ENCODE assay signal across 24 mouse cellular contexts in the genomic region with DNA sequence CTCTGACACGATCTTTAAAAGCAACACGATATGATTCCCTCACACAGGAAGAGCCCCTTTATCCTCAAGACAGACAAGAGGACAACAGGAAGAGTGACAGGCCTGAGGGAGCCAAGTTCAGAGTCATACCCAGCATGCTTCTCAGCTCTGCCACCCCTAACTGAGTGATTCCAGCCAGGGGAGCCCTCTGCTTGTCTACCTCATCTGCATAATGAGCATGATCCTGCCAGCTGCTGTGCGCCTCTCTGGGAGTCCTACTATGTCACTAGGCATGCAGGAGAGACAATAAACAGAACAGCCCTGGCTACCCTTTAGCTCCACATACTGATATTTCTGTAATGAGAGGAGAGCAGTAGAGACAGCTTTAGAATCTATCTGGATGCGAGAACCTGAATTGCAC.
DNase-seq lines count a peak whose midpoint lies in the region; ATAC-seq and TF ChIP-seq lines count a peak whose summit lies in the region.
"Had no signal": no experiment of that assay in that cellular context is flagged by ENCODE, and none has a peak within 500 bp of the region (broad histone marks: within the 10 kb centered on the region; RNA-seq: fewer than 3 reads in every experiment).

No protein-coding gene starts in this region.

- no peaks in the 10 kb centered on the region for H3K79me2 ChIP-seq in CH12.LX (replicated peaks; ENCODE audit: control insufficient read depth, extremely low read depth, insufficient read depth, poor library complexity, severe bottlenecking)

- WGBS in hindbrain, embryonic 12.5 days = 71% methylated on average over 4 of the region's 4 CpGs
- 56% methylated on average over 4 of the region's 4 CpGs for WGBS in hindbrain, embryonic 16.5 days
- 78% methylated on average over 4 of the region's 4 CpGs for WGBS in midbrain, embryonic 12.5 days
- 89% methylated on average over 4 of the region's 4 CpGs for WGBS in midbrain, embryonic 10.5 days
- 65% methylated on average over 4 of the region's 4 CpGs for WGBS in neural tube, embryonic 13.5 days
- WGBS in kidney, adult 2 months = 86% methylated on average over 4 of the region's 4 CpGs

- H3K4me2 ChIP-seq in hindbrain, embryonic 12.5 days (replicated peaks) = no peak overlapping the region
- H3K4me2 ChIP-seq in hindbrain, embryonic 16.5 days (ENCODE audit: low read length) = no peak overlapping the region
- no peak overlapping the region for H3K4me2 ChIP-seq in midbrain, embryonic 12.5 days (replicated peaks)
- no peak overlapping the region for H3K4me2 ChIP-seq in neural tube, embryonic 13.5 days
- H3K4me2 ChIP-seq in CH12.LX (ENCODE audit: insufficient read depth, low read depth, poor library complexity, severe bottlenecking) = peak overlapping the region; percentile 72; the same call in 1 of the 2 replicates
- H3K4me2 ChIP-seq: forebrain, embryonic 13.5 days; heart, embryonic 11.5 days; hindbrain, embryonic 15.5 days had no signal

- DNase-seq in midbrain, embryonic 10.5 days (ENCODE audit: low spot score) = no peak
- no peak for DNase-seq in neural tube, embryonic 10.5 days (ENCODE audit: extremely low spot score, low spot score)
- peak; percentile 52 for DNase-seq in CH12.LX (ENCODE audit: extremely low read depth)
- DNase-seq in kidney, adult 2 months = no peak
- DNase-seq: adrenal gland, adult 8-10 months; adrenal gland, postnatal 25 days; B cell, adult 2 months; cerebellum, adult 18-20 months; cerebellum, adult 9-10 months; cerebellum, postnatal 14 days; gastrocnemius, postnatal 10 days; gastrocnemius, postnatal 36 days had no signal

- ATAC-seq in hindbrain, embryonic 12.5 days (ENCODE audit: low FRiP score) = peak; percentile 54; the same call in 1 of the 2 replicates
- ATAC-seq in hindbrain, embryonic 16.5 days = no peak
- ATAC-seq in midbrain, embryonic 12.5 days (ENCODE audit: low FRiP score, low read depth) = peak; percentile 62; the same call in 1 of the 2 replicates
- peak; percentile 47; the same call in 1 of the 2 replicates for ATAC-seq in neural tube, embryonic 13.5 days (ENCODE audit: low read depth)
- ATAC-seq: activated CD4-positive, CD25-positive, alpha-beta regulatory T cell, adult 4 months; forebrain, embryonic 13.5 days; forebrain, embryonic 16.5 days; inflammation-experienced regulatory T-cells, adult 6 months had no signal

- H3K4me1 ChIP-seq in hindbrain, embryonic 12.5 days = 0 out of 2 replicates have a peak, but pooled peaks cover 3% of the 10 kb centered on the region
- H3K4me1 ChIP-seq in hindbrain, embryonic 16.5 days (ENCODE audit: control insufficient read depth, insufficient read depth, low read depth, low read length) = no peaks in the 10 kb centered on the region
- H3K4me1 ChIP-seq in midbrain, embryonic 12.5 days = no peaks in the 10 kb centered on the region
- no peaks in the 10 kb centered on the region; the same call in 1 of the 2 replicates for H3K4me1 ChIP-seq in midbrain, embryonic 10.5 days
- peaks cover 5% of the 10 kb centered on the region for H3K4me1 ChIP-seq in neural tube, embryonic 13.5 days (replicated peaks)
- H3K4me1 ChIP-seq in CH12.LX (ENCODE audit: control insufficient read depth in 1 of 2, insufficient read depth in 2 of 2) = peaks cover 22 to 53% of the 10 kb centered on the region in 2 experiments
- H3K4me1 ChIP-seq in kidney, adult 2 months (ENCODE audit: control insufficient read depth, insufficient read depth, low read length) = no peaks in the 10 kb centered on the region
- H3K4me1 ChIP-seq: forebrain, embryonic 10.5 days; hindbrain, embryonic 15.5 days had no signal

- no peak overlapping the region for H3K9ac ChIP-seq in hindbrain, embryonic 12.5 days
- H3K9ac ChIP-seq in hindbrain, embryonic 16.5 days (ENCODE audit: low read depth, low read length) = no peak overlapping the region
- no peak overlapping the region for H3K9ac ChIP-seq in midbrain, embryonic 12.5 days (replicated peaks)
- H3K9ac ChIP-seq in neural tube, embryonic 13.5 days = no peak overlapping the region
- H3K9ac ChIP-seq in CH12.LX (ENCODE audit: insufficient read depth, low read depth) = peak overlapping the region; percentile 13; the same call in 1 of the 2 replicates
- H3K9ac ChIP-seq: forebrain, embryonic 13.5 days; hindbrain, embryonic 15.5 days had no signal

- no peaks in the 10 kb centered on the region for H3K36me3 ChIP-seq in hindbrain, embryonic 12.5 days
- H3K36me3 ChIP-seq in hindbrain, embryonic 16.5 days (ENCODE audit: control insufficient read depth, insufficient read depth, low read length) = no peaks in the 10 kb centered on the region
- H3K36me3 ChIP-seq in midbrain, embryonic 12.5 days = no peaks in the 10 kb centered on the region
- no peaks in the 10 kb centered on the region for H3K36me3 ChIP-seq in midbrain, embryonic 10.5 days
- no peaks in the 10 kb centered on the region for H3K36me3 ChIP-seq in neural tube, embryonic 13.5 days
- peaks cover 18 to 60% of the 10 kb centered on the region in 2 experiments for H3K36me3 ChIP-seq in CH12.LX (replicated peaks in 1 of 2; ENCODE audit: control insufficient read depth in 1 of 2, insufficient read depth in 1 of 2, low read length in 1 of 2)
- H3K36me3 ChIP-seq in kidney, adult 2 months (ENCODE audit: control insufficient read depth, insufficient read depth, low read length) = no peaks in the 10 kb centered on the region; the same call in 1 of the 2 replicates
- H3K36me3 ChIP-seq: forebrain, embryonic 10.5 days; hindbrain, embryonic 10.5 days had no signal

- H3K27ac ChIP-seq in hindbrain, embryonic 12.5 days = no peak overlapping the region
- H3K27ac ChIP-seq in hindbrain, embryonic 16.5 days (ENCODE audit: low read depth, low read length) = no peak overlapping the region
- no peak overlapping the region for H3K27ac ChIP-seq in midbrain, embryonic 12.5 days (replicated peaks)
- no peak overlapping the region for H3K27ac ChIP-seq in midbrain, embryonic 10.5 days (replicated peaks)
- H3K27ac ChIP-seq in neural tube, embryonic 13.5 days (replicated peaks) = no peak overlapping the region
- peak overlapping the region; percentile 98 for H3K27ac ChIP-seq in CH12.LX (ENCODE audit: insufficient read depth, low read depth)
- no peak overlapping the region for H3K27ac ChIP-seq in kidney, adult 2 months (ENCODE audit: insufficient read depth, low read depth, low read length)
- H3K27ac ChIP-seq: forebrain, embryonic 10.5 days; forebrain, embryonic 13.5 days; hindbrain, embryonic 10.5 days; hindbrain, embryonic 15.5 days had no signal

- TF ChIP-seq EP300 in CH12.LX (IDR thresholded peaks at IDR 0.05; ENCODE audit: low read length) = no peak

- no peak for TF ChIP-seq RAD21 in CH12.LX (IDR thresholded peaks at IDR 0.05; ENCODE audit: low read depth, low read length)

- no peaks in the 10 kb centered on the region for H3K27me3 ChIP-seq in hindbrain, embryonic 12.5 days
- no peaks in the 10 kb centered on the region for H3K27me3 ChIP-seq in hindbrain, embryonic 16.5 days (replicated peaks; ENCODE audit: control insufficient read depth, insufficient read depth, low read length)
- H3K27me3 ChIP-seq in midbrain, embryonic 12.5 days = no peaks in the 10 kb centered on the region
- H3K27me3 ChIP-seq in midbrain, embryonic 10.5 days (ENCODE audit: low read depth, poor library complexity, severe bottlenecking) = no peaks in the 10 kb centered on the region
- no peaks in the 10 kb centered on the region for H3K27me3 ChIP-seq in neural tube, embryonic 13.5 days
- no peaks in the 10 kb centered on the region for H3K27me3 ChIP-seq in CH12.LX (replicated peaks)
- H3K27me3 ChIP-seq in kidney, adult 2 months (replicated peaks; ENCODE audit: control insufficient read depth, insufficient read depth, low read length) = no peaks in the 10 kb centered on the region
- H3K27me3 ChIP-seq: forebrain, embryonic 13.5 days; hindbrain, embryonic 15.5 days had no signal

- no peaks in the 10 kb centered on the region for H3K9me3 ChIP-seq in hindbrain, embryonic 12.5 days (replicated peaks)
- H3K9me3 ChIP-seq in hindbrain, embryonic 16.5 days (ENCODE audit: control insufficient read depth, low read length) = no peaks in the 10 kb centered on the region
- H3K9me3 ChIP-seq in midbrain, embryonic 12.5 days = no peaks in the 10 kb centered on the region
- H3K9me3 ChIP-seq in midbrain, embryonic 10.5 days (replicated peaks) = no peaks in the 10 kb centered on the region
- no peaks in the 10 kb centered on the region for H3K9me3 ChIP-seq in neural tube, embryonic 13.5 days
- no peaks in the 10 kb centered on the region for H3K9me3 ChIP-seq in CH12.LX (replicated peaks; ENCODE audit: low read length)
- H3K9me3 ChIP-seq: forebrain, embryonic 10.5 days; forebrain, embryonic 13.5 days; hindbrain, embryonic 10.5 days; hindbrain, embryonic 15.5 days had no signal

- dilution Hi-C loops in CH12.LX (cut with MboI; ENCODE audit: extremely low pct_ligation_motif_present, extremely low pct_unique_long_range_greater_than_20kb, low sequenced_read_pairs) = no loop called here

- in situ Hi-C loops in CH12.LX (cut with MboI; ENCODE audit: low pct_ligation_motif_present, low pct_unique_long_range_greater_than_20kb, low sequenced_read_pairs) = no loop called here

- TF ChIP-seq POLR2A in CH12.LX (IDR thresholded peaks at IDR 0.05; ENCODE audit: low read depth, low read length) = peak; percentile 26; the same call in 1 of the 2 replicates
- no peak for TF ChIP-seq POLR2A in kidney, adult 2 months (IDR thresholded peaks at IDR 0.05; ENCODE audit: low read depth, low read length)

- H3K4me3 ChIP-seq in hindbrain, embryonic 12.5 days = no peak overlapping the region
- H3K4me3 ChIP-seq in hindbrain, embryonic 16.5 days (ENCODE audit: low read length) = no peak overlapping the region
- no peak overlapping the region for H3K4me3 ChIP-seq in midbrain, embryonic 12.5 days
- H3K4me3 ChIP-seq in midbrain, embryonic 10.5 days = no peak overlapping the region
- no peak overlapping the region for H3K4me3 ChIP-seq in neural tube, embryonic 13.5 days
- no peak overlapping the region for H3K4me3 ChIP-seq in CH12.LX (replicated peaks in 1 of 3; ENCODE audit: low read depth in 2 of 3, low read length in 2 of 3, poor library complexity in 1 of 3)
- H3K4me3 ChIP-seq in kidney, adult 2 months (ENCODE audit: insufficient read depth, low read depth, low read length) = no peak overlapping the region
- H3K4me3 ChIP-seq: forebrain, embryonic 10.5 days; forebrain, embryonic 13.5 days; hindbrain, embryonic 10.5 days; hindbrain, embryonic 15.5 days had no signal

- no peak for TF ChIP-seq CTCF in CH12.LX (conservative IDR thresholded peaks at IDR 0.05 in 1 of 2, IDR thresholded peaks at IDR 0.05 in 1 of 2; ENCODE audit: low read depth in 2 of 2, low read length in 2 of 2)
- TF ChIP-seq CTCF in kidney, adult 2 months (conservative IDR thresholded peaks at IDR 0.05; ENCODE audit: insufficient read depth, insufficient read length, low read depth, low read length) = no peak

TF ChIP-seq in CH12.LX, 34 proteins besides CTCF, POLR2A, EP300 and RAD21:
- TF ChIP-seq ZKSCAN1 (IDR thresholded peaks at IDR 0.05; ENCODE audit: borderline replicate concordance, low read depth, low read length) (peak; percentile 75), UBTF (IDR thresholded peaks at IDR 0.05; ENCODE audit: low read depth, low read length) (no peak), ETS1 (conservative IDR thresholded peaks at IDR 0.05; ENCODE audit: low read depth, low read length) (no peak), E2F4 (IDR thresholded peaks at IDR 0.05; ENCODE audit: insufficient replicate concordance, low read depth, low read length) (no peak)
